Mouse (Mus musculus): ENCODE results near the gene Gnaz. TPM values are rescaled to one million over a fixed set of nuclear protein-coding genes. Genes with fewer than 3 reads are reported as not detected.
A peak's percentile ranks its signal among the peaks of the same experiment; 100 is the strongest.
"Not testable (repeated sequence)": the region's sequence is repeated elsewhere in the genome, so short reads cannot be mapped to it uniquely, and the experiment has no call there.

Gnaz gene
- polyA plus RNA-seq, 1 experiment from 2014 or later = 9.6 TPM

DNA sequence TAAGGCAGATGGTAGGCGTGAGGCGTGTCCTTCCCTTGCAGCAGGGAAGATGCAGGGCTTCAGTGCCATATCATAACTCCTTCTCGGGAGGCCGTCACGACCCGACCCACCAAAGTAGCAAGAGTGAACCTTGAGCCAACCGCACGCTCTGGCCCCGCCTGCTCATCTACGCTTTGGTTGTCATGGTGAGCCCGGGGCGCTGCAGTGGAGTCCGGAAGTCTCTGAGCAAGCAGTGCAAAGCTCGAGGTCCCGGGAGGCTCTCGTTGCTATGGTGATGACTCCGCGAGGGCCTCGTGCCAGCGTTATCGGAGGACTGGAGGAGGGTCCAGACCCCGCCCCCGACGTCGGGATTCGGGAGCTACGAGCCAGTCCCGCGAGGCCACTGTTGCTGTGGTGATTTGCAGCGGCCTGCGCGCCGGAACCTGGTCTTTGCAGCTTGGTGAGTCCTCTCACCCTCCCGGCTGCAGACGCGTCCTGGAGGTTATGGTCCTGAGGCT lies 70.0 kb downstream of the Gnaz start, which contains the start of gene Rab36:
Gene Rab36, plus strand, starts transcription at position 176 of the 497 bp plus-strand sequence.
- Histone ChIP-seq H3K9ac (peak within 1 kb of the TSS; percentile 22; the same call in 1 of the 2 replicates), H3K4me3 (peak within 1 kb of the TSS; percentile 41), H3K27me3 (replicated peaks) (no peaks in the 10 kb centered on the region), H3K27ac (peak within 1 kb of the TSS; percentile 25; the same call in 1 of the 2 replicates), H3K9me3 (replicated peaks) (no peaks in the 10 kb centered on the region), H3K36me3 (no peaks in the 10 kb centered on the region), H3K4me1 (peaks cover 19% of the 10 kb centered on the region), H3K4me2 (peak within 1 kb of the TSS; percentile 59)
- under 1% methylated on average over 36 of the region's 36 CpGs for WGBS (ENCODE audit: insufficient replicate concordance)
- peak; percentile 88 for ATAC-seq

DNA sequence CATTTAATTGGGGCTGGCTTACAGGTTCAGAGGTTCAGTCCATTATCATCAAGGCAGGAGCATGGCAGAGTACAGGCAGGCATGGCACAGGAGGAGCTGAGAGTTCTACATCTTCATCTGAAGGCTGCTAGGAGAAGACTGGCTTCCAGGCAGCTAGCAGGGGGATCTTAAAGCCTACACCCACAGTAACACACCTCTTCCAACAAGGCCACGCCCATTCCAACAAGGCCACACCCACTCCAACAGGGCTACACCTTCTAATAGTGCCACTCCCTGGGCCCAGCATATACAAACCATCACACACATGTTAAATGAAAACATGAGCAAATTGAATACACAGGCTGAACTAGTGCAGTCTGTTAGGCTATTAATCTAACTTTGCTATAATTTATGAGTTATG lies 75.1 kb downstream of the Gnaz start:
- peaks cover 33% of the 10 kb centered on the region for H3K4me1 ChIP-seq
- ATAC-seq = peak; percentile 69
- H3K27ac ChIP-seq; H3K4me2 ChIP-seq; H3K9me3 ChIP-seq (replicated peaks); H3K36me3 ChIP-seq; H3K4me3 ChIP-seq; H3K9ac ChIP-seq; H3K27me3 ChIP-seq (replicated peaks): not testable (repeated sequence)
- 5% methylated on average over 1 of the region's 1 CpGs for WGBS (ENCODE audit: insufficient replicate concordance)

- Histone ChIP-seq H3K4me2 (peak overlapping the region; percentile 31; the same call in 1 of the 2 replicates), H3K4me1 (peaks cover 27% of the 10 kb centered on the region), H3K9ac (no peak overlapping the region), H3K4me3 (no peak overlapping the region), H3K36me3 (no peaks in the 10 kb centered on the region), H3K27ac (no peak overlapping the region), H3K27me3 (replicated peaks) (no peaks in the 10 kb centered on the region), H3K9me3 (replicated peaks) (no peaks in the 10 kb centered on the region)
- 13% methylated on average over 7 of the region's 7 CpGs for WGBS (ENCODE audit: insufficient replicate concordance)
- ATAC-seq = peak; percentile 69
These were observed 77.5 kb downstream of the Gnaz start for GRCm38 (mm10) chr10:75044459-75044858.

GRCm38 (mm10) chr10:75045831-75046230 lies 78.9 kb downstream of the Gnaz start:
- Histone ChIP-seq H3K27me3 (replicated peaks) (0 out of 2 replicates have a peak, but pooled peaks cover 2% of the 10 kb centered on the region), H3K4me1 (peaks cover 27% of the 10 kb centered on the region), H3K4me3 (no peak overlapping the region), H3K4me2 (no peak overlapping the region), H3K9me3 (replicated peaks) (no peaks in the 10 kb centered on the region), H3K36me3 (no peaks in the 10 kb centered on the region), H3K27ac (no peak overlapping the region), H3K9ac (no peak overlapping the region)
- WGBS (ENCODE audit: insufficient replicate concordance) = 80% methylated on average over 15 of the region's 15 CpGs
- ATAC-seq = no peak

GRCm38 (mm10) chr10:75048711-75049110 lies 81.7 kb downstream of the Gnaz start:
- H3K36me3 ChIP-seq = no peaks in the 10 kb centered on the region
- no peak overlapping the region for H3K4me2 ChIP-seq
- WGBS (ENCODE audit: insufficient replicate concordance) = 79% methylated on average over 7 of the region's 7 CpGs
- H3K9me3 ChIP-seq (replicated peaks) = no peaks in the 10 kb centered on the region
- H3K9ac ChIP-seq = no peak overlapping the region
- peaks cover 25% of the 10 kb centered on the region for H3K4me1 ChIP-seq
- H3K27ac ChIP-seq = no peak overlapping the region
- H3K27me3 ChIP-seq (replicated peaks) = peaks cover 15% of the 10 kb centered on the region
- ATAC-seq = no peak
- H3K4me3 ChIP-seq = no peak overlapping the region

GRCm38 (mm10) chr10:75051364-75052074 lies 84.5 kb downstream of the Gnaz start:
- Histone ChIP-seq H3K27me3 (replicated peaks) (peaks cover 15% of the 10 kb centered on the region), H3K9me3 (replicated peaks) (no peaks in the 10 kb centered on the region), H3K36me3 (no peaks in the 10 kb centered on the region), H3K4me2 (no peak overlapping the region), H3K4me1 (peaks cover 28% of the 10 kb centered on the region), H3K9ac (no peak overlapping the region), H3K27ac (no peak overlapping the region), H3K4me3 (no peak overlapping the region)
- 85% methylated on average over 21 of the region's 21 CpGs for WGBS (ENCODE audit: insufficient replicate concordance)
- ATAC-seq = no peak

DNA sequence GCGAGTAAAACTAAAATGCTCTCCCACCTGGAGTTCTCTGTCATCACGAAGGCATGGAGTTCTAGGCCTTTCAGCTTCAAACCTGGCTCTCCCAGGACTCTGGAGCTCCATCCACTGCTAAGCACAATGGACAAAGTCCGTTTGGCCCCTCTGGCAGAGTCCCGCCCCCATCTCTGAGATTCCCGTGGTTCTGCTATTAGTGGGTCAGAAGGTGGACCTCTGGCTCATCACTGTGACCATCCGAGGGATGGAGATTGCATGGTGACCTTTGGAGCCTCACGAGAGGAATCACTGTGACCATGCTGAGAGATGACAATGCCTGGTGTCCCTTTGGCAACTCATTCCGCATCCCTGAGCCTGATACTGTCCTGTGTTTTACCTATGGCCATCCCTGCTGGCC lies 85.9 kb downstream of the Gnaz start:
- H3K4me3 ChIP-seq = no peak overlapping the region
- ATAC-seq = no peak
- H3K4me2 ChIP-seq = no peak overlapping the region
- no peak overlapping the region for H3K27ac ChIP-seq
- H3K27me3 ChIP-seq (replicated peaks) = peaks cover 15% of the 10 kb centered on the region
- H3K9ac ChIP-seq = no peak overlapping the region
- H3K4me1 ChIP-seq = peaks cover 40% of the 10 kb centered on the region
- WGBS (ENCODE audit: insufficient replicate concordance) = 57% methylated on average over 8 of the region's 8 CpGs
- H3K9me3 ChIP-seq (replicated peaks) = no peaks in the 10 kb centered on the region
- no peaks in the 10 kb centered on the region for H3K36me3 ChIP-seq

DNA sequence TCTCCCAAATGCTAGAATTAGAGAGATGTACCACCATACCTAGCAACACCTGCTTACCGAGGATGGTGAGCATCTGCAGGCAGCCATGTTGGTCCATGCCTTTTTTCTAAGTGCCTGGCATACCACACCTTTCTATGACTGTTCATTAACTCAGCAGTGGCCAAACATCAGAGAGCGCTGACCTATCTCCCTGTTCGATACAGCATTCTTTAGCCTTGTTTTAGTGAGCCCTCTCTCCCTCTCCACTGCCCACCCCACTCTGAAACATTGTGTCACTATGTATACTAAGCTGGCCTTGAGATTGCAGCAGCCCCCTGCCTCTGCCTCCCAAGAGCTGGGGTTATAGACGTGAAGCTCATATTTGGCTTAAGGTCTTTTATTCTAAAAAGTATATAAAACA lies 86.7 kb downstream of the Gnaz start:
- no peak overlapping the region for H3K9ac ChIP-seq
- no peaks in the 10 kb centered on the region for H3K36me3 ChIP-seq
- peaks cover 40% of the 10 kb centered on the region for H3K4me1 ChIP-seq
- no peak overlapping the region for H3K4me3 ChIP-seq
- ATAC-seq = peak; percentile 37; the same call in 1 of the 2 replicates
- WGBS (ENCODE audit: insufficient replicate concordance) = 64% methylated on average over 4 of the region's 4 CpGs
- H3K9me3 ChIP-seq (replicated peaks) = no peaks in the 10 kb centered on the region
- peaks cover 18% of the 10 kb centered on the region for H3K27me3 ChIP-seq (replicated peaks)
- no peak overlapping the region for H3K4me2 ChIP-seq
- no peak overlapping the region; the same call in 1 of the 2 replicates for H3K27ac ChIP-seq

- no peak overlapping the region for H3K27ac ChIP-seq
- no peak for ATAC-seq
- 18% methylated on average over 6 of the region's 6 CpGs for WGBS (ENCODE audit: insufficient replicate concordance)
These were observed 87.1 kb downstream of the Gnaz start for GRCm38 (mm10) chr10:75054125-75054524.

DNA sequence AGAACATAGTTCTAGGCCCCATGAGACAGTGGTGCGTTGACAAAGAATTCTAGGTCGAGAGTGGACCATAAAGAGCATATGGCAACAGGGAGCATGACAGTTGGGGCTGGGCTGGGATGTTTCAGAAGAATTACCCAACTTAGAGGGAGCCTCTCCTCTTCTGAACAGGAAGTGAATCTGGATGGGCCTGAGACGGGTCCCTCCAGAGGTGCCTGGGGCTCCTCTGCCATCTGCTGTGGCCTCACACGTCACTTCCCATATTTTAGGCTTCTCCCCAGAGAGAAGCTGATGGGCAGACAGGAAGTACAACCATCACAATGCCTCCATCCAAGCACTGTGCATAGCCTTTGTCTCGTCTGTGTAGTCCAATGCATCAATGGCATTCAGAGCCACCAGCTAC lies 88.7 kb downstream of the Gnaz start:
- no peak overlapping the region for H3K4me2 ChIP-seq
- no peak overlapping the region for H3K4me3 ChIP-seq
- H3K36me3 ChIP-seq = no peaks in the 10 kb centered on the region
- H3K4me1 ChIP-seq = peaks cover 58% of the 10 kb centered on the region
- H3K27me3 ChIP-seq (replicated peaks) = peaks cover 32% of the 10 kb centered on the region
- no peak overlapping the region for H3K27ac ChIP-seq
- no peaks in the 10 kb centered on the region for H3K9me3 ChIP-seq (replicated peaks)
- WGBS (ENCODE audit: insufficient replicate concordance) = 49% methylated on average over 5 of the region's 5 CpGs
- no peak overlapping the region for H3K9ac ChIP-seq
- ATAC-seq = no peak

More at GRCm38 (mm10) chr10:75054125-75054524, 87.1 kb downstream of the Gnaz start:
- no peak overlapping the region for H3K9ac ChIP-seq
- no peak overlapping the region for H3K4me3 ChIP-seq
- no peak overlapping the region for H3K4me2 ChIP-seq
- H3K4me1 ChIP-seq = peaks cover 45% of the 10 kb centered on the region
- H3K27me3 ChIP-seq (replicated peaks) = peaks cover 19% of the 10 kb centered on the region
- H3K9me3 ChIP-seq (replicated peaks) = no peaks in the 10 kb centered on the region
- no peaks in the 10 kb centered on the region for H3K36me3 ChIP-seq

GRCm38 (mm10) chr10:75056255-75056654 lies 89.3 kb downstream of the Gnaz start:
- peaks cover 64% of the 10 kb centered on the region for H3K4me1 ChIP-seq
- no peak overlapping the region for H3K27ac ChIP-seq
- H3K27me3 ChIP-seq (replicated peaks) = peaks cover 32% of the 10 kb centered on the region
- 27% methylated on average over 4 of the region's 4 CpGs for WGBS (ENCODE audit: insufficient replicate concordance)
- no peak overlapping the region for H3K9ac ChIP-seq
- no peak overlapping the region for H3K4me3 ChIP-seq
- H3K36me3 ChIP-seq = no peaks in the 10 kb centered on the region
- H3K4me2 ChIP-seq = no peak overlapping the region
- no peaks in the 10 kb centered on the region for H3K9me3 ChIP-seq (replicated peaks)
- peak; percentile 33; the same call in 1 of the 2 replicates for ATAC-seq

DNA sequence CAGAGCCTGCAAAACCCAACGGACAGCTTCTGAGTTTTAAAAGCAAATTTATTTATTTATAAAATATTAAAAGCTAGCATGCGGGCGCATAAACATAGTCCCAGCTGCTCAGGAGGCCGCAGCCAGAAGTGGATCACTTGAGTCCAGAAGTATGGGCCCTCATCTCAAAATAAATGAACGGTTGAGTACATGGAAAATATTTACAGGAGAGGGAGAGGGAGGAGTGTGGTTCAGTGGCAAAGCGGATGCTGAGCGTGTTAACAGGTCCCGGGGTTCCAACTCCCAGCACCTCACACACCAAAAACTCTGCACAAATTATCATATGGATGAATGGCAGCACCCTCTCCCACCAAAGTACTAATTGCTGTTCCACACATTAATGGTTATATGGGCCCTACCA lies 91.4 kb downstream of the Gnaz start:
- peaks cover 81% of the 10 kb centered on the region for H3K4me1 ChIP-seq
- H3K9ac ChIP-seq = no peak overlapping the region
- no peak for ATAC-seq
- 73% methylated on average over 8 of the region's 8 CpGs for WGBS (ENCODE audit: insufficient replicate concordance)
- H3K27me3 ChIP-seq (replicated peaks) = peaks cover 45% of the 10 kb centered on the region
- no peak overlapping the region for H3K4me3 ChIP-seq
- H3K36me3 ChIP-seq = no peaks in the 10 kb centered on the region
- H3K27ac ChIP-seq = no peak overlapping the region
- no peak overlapping the region for H3K4me2 ChIP-seq
- H3K9me3 ChIP-seq (replicated peaks) = no peaks in the 10 kb centered on the region
